Mouse (Mus musculus) C2C12 (cell line): ENCODE results near the gene Zkscan16. TPM values are rescaled to one million over a fixed set of nuclear protein-coding genes. Genes with fewer than 3 reads are reported as not detected.

ENCODE experiments used
- H3K27me3 ChIP-seq: one replicate; pipeline ENCODE4 v1.6.1; 2011; ENCODE audit not compliant: control insufficient read depth, insufficient read depth, insufficient read length
- H3K36me3 ChIP-seq: one replicate; pipeline ENCODE4 v1.6.1; 2011; ENCODE audit not compliant: control insufficient read depth, insufficient read depth
- H3K4me3 ChIP-seq: one replicate; pipeline ENCODE4 v1.5.1; 2011; ENCODE audit warnings: mild to moderate bottlenecking, control low read depth; ENCODE audit not compliant: poor library complexity, insufficient read depth, severe bottlenecking
- H3K79me2 ChIP-seq: one replicate; pipeline ENCODE4 v1.6.1; 2011; ENCODE audit not compliant: control insufficient read depth, insufficient read depth
- H3K79me3 ChIP-seq: one replicate; pipeline ENCODE4 v1.6.1; 2011; ENCODE audit warnings: low read depth, control low read depth
- H3ac ChIP-seq: one replicate; pipeline ENCODE3; 2011; ENCODE audit warnings: low read depth; ENCODE audit not compliant: control insufficient read depth, insufficient read length
- CEBPB ChIP-seq: IDR thresholded peaks from one replicate; pipeline ENCODE4 v1.6.1; 2011; ENCODE audit warnings: low read depth, mild to moderate bottlenecking, control low read depth, moderate library complexity
- CTCF ChIP-seq: IDR thresholded peaks from one replicate; pipeline ENCODE4 v1.5.1; 2011; ENCODE audit not compliant: control insufficient read depth, insufficient read depth, insufficient read length
- FOSL1 ChIP-seq: IDR thresholded peaks from one replicate; pipeline ENCODE4 v1.8.0; 2011; ENCODE audit warnings: mild to moderate bottlenecking, low read length; ENCODE audit not compliant: poor library complexity, insufficient read depth, severe bottlenecking
- MAX ChIP-seq: IDR thresholded peaks from one replicate; pipeline ENCODE4 v1.6.1; 2011; ENCODE audit warnings: mild to moderate bottlenecking, control low read depth
- MYOD1 ChIP-seq: IDR thresholded peaks from one replicate; pipeline ENCODE4 v1.6.1; 2011; ENCODE audit warnings: low read depth; ENCODE audit not compliant: control insufficient read depth, insufficient read length
- MYOG ChIP-seq: IDR thresholded peaks from one replicate; pipeline ENCODE4 v1.6.1; 2011; ENCODE audit not compliant: control insufficient read depth, insufficient read length; ENCODE audit errors: extremely low read depth
- USF1 ChIP-seq: IDR thresholded peaks from one replicate; pipeline ENCODE4 v1.6.1; 2011; ENCODE audit warnings: low read depth, mild to moderate bottlenecking, control low read depth, moderate library complexity
- polyA plus RNA-seq: library from polyadenylated mRNA; unstranded; fragments of >200 nt; fragmentation: generic; extraction: Trizol; gene quantifications from one replicate; pipeline ENCODE4 v1.2.1, GENCODE M21; 2012; ENCODE audit warnings: missing spikeins

The Zkscan16 gene
- polyA plus RNA-seq, 1 experiment, result 0.01 TPM

GRCm38 (mm10) chr4:58923933-58924332, 19.5 kb upstream of the Zkscan16 start:
- Histone ChIP-seq H3K27me3 (peaks cover 4% of the 10 kb centered on the region), H3K36me3 (no peaks in the 10 kb centered on the region), H3K4me3 (no peak overlapping the region), H3K79me3 (no peaks in the 10 kb centered on the region), H3K79me2 (no peaks in the 10 kb centered on the region), H3ac (no peak overlapping the region)
- TF ChIP-seq CTCF, result no peak
- TF ChIP-seq MYOG, result no peak
- no peak for TF ChIP-seq MYOD1
- TF ChIP-seq CEBPB, result no peak
- no peak for TF ChIP-seq FOSL1
- TF ChIP-seq MAX, result no peak
- no peak for TF ChIP-seq USF1

- no peak for TF ChIP-seq CTCF
- no peak for TF ChIP-seq USF1
- no peak for TF ChIP-seq FOSL1
- TF ChIP-seq MAX, result no peak
- TF ChIP-seq MYOG, result no peak
- no peak for TF ChIP-seq MYOD1
- no peak for TF ChIP-seq CEBPB
- no peak overlapping the region for H3ac ChIP-seq
These were observed 17.8 kb upstream of the Zkscan16 start for GRCm38 (mm10) chr4:58925664-58926063.

GRCm38 (mm10) chr4:58926120-58926519, 17.3 kb upstream of the Zkscan16 start:
- H3K36me3 ChIP-seq, result no peaks in the 10 kb centered on the region

More at GRCm38 (mm10) chr4:58925664-58926063, 17.8 kb upstream of the Zkscan16 start:
- no peaks in the 10 kb centered on the region for H3K79me3 ChIP-seq
- H3K27me3 ChIP-seq, result no peaks in the 10 kb centered on the region
- no peak overlapping the region for H3K4me3 ChIP-seq
- H3K36me3 ChIP-seq, result no peaks in the 10 kb centered on the region
- no peaks in the 10 kb centered on the region for H3K79me2 ChIP-seq

DNA sequence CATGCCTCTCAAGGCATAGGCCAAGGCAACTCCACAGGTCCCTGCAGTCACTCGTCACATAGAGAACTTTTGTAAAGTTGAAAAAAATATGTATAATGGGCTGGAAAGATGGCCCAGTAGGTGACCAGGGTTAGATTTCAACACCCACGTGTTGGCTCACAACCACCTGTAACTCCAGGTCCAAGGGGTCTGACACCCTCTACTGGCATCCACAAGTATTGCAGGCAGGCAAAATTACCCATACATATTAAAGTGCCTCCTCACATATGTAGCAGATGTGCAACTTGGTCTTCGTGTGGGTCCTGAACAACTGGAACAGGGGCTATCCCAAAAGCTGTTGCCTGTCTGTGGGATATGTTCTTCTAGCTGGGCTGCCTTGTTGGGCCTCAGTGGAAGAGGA, 15.8 kb upstream of the Zkscan16 start:
- Histone ChIP-seq H3ac (no peak overlapping the region), H3K27me3 (peaks cover 4% of the 10 kb centered on the region), H3K79me3 (no peaks in the 10 kb centered on the region), H3K36me3 (no peaks in the 10 kb centered on the region), H3K79me2 (no peaks in the 10 kb centered on the region), H3K4me3 (no peak overlapping the region)
- no peak for TF ChIP-seq MAX
- no peak for TF ChIP-seq MYOD1
- no peak for TF ChIP-seq CEBPB
- TF ChIP-seq FOSL1, result no peak
- no peak for TF ChIP-seq USF1
- TF ChIP-seq CTCF, result no peak
- no peak for TF ChIP-seq MYOG

More at GRCm38 (mm10) chr4:58926120-58926519, 17.3 kb upstream of the Zkscan16 start:
- H3K79me2 ChIP-seq, result no peaks in the 10 kb centered on the region
- H3K4me3 ChIP-seq, result no peak overlapping the region
- H3K27me3 ChIP-seq, result no peaks in the 10 kb centered on the region
- H3K79me3 ChIP-seq, result no peaks in the 10 kb centered on the region
- no peak for TF ChIP-seq CEBPB
- TF ChIP-seq USF1, result no peak
- TF ChIP-seq CTCF, result no peak
- TF ChIP-seq MYOG, result no peak
- no peak for TF ChIP-seq FOSL1
- TF ChIP-seq MAX, result no peak
- TF ChIP-seq MYOD1, result no peak
- no peak overlapping the region for H3ac ChIP-seq

GRCm38 (mm10) chr4:58932541-58932940, 10.9 kb upstream of the Zkscan16 start:
- Histone ChIP-seq H3K27me3 (peaks cover 4% of the 10 kb centered on the region), H3K79me2 (no peaks in the 10 kb centered on the region), H3K4me3 (no peak overlapping the region), H3K79me3 (no peaks in the 10 kb centered on the region), H3ac (no peak overlapping the region), H3K36me3 (no peaks in the 10 kb centered on the region)
- TF ChIP-seq CEBPB (no peak), USF1 (no peak), MYOG (no peak), MAX (no peak), MYOD1 (no peak), FOSL1 (no peak), CTCF (no peak)

- H3K36me3 ChIP-seq, result no peaks in the 10 kb centered on the region
- H3K4me3 ChIP-seq, result no peak overlapping the region
- H3K79me2 ChIP-seq, result no peaks in the 10 kb centered on the region
- H3K27me3 ChIP-seq, result peaks cover 4% of the 10 kb centered on the region
- no peak for TF ChIP-seq FOSL1
- no peak for TF ChIP-seq USF1
- no peak for TF ChIP-seq MYOG
- TF ChIP-seq CEBPB, result no peak
- no peak for TF ChIP-seq CTCF
- no peak for TF ChIP-seq MAX
- TF ChIP-seq MYOD1, result no peak
- H3ac ChIP-seq, result no peak overlapping the region
- H3K79me3 ChIP-seq, result no peaks in the 10 kb centered on the region
These were observed 9.1 kb upstream of the Zkscan16 start for GRCm38 (mm10) chr4:58934308-58934707.
